Mouse (Mus musculus) adipocyte (in vitro differentiated cells): ENCODE results near the gene Stat5a.

Experiments used
- DNase-seq: peaks from one replicate; pipeline ENCODE4 v3.0.0-alpha.2; 2016; ENCODE audit warnings: low spot score

Stat5a gene

GRCm38 (mm10) chr11:100836923-100837702 is 22.0 kb upstream of the Stat5a start:
- DNase-seq: no peak

GRCm38 (mm10) chr11:100838894-100839293 is 20.3 kb upstream of the Stat5a start:
- no peak for DNase-seq

GRCm38 (mm10) chr11:100839523-100839922 is 19.6 kb upstream of the Stat5a start:
- DNase-seq: no peak

- DNase-seq: no peak
These were observed 18.3 kb upstream of the Stat5a start for GRCm38 (mm10) chr11:100840866-100841265.

- no peak for DNase-seq
These were observed 17.1 kb upstream of the Stat5a start for GRCm38 (mm10) chr11:100842025-100842424.

GRCm38 (mm10) chr11:100843070-100843669 is 16.0 kb upstream of the Stat5a start:
- DNase-seq: no peak

- DNase-seq: no peak
These were observed 15.0 kb upstream of the Stat5a start for GRCm38 (mm10) chr11:100844121-100844520.

GRCm38 (mm10) chr11:100845793-100846192 is 13.4 kb upstream of the Stat5a start:
- no peak for DNase-seq

- DNase-seq: no peak
These were observed 11.6 kb upstream of the Stat5a start for GRCm38 (mm10) chr11:100847572-100847971.

GRCm38 (mm10) chr11:100848080-100848479 is 11.1 kb upstream of the Stat5a start:
- no peak for DNase-seq

GRCm38 (mm10) chr11:100848789-100849379 is 10.3 kb upstream of the Stat5a start:
- no peak for DNase-seq

- DNase-seq: no peak
These were observed 9.6 kb upstream of the Stat5a start for GRCm38 (mm10) chr11:100849456-100850037.

- peak; percentile 57 for DNase-seq
These were observed 8.9 kb upstream of the Stat5a start, which contains the start of gene Stat5b for GRCm38 (mm10) chr11:100850038-100850777. Gene Stat5b, minus strand, starts transcription at chr11:100850724.

GRCm38 (mm10) chr11:100850778-100851528 is 8.2 kb upstream of the Stat5a start:
- DNase-seq: peak; percentile 76

- DNase-seq: no peak
These were observed 7.1 kb upstream of the Stat5a start for GRCm38 (mm10) chr11:100852088-100852487.

- DNase-seq: no peak
These were observed 6.1 kb upstream of the Stat5a start for GRCm38 (mm10) chr11:100853018-100853417.

- DNase-seq: no peak
These were observed 4.9 kb upstream of the Stat5a start for GRCm38 (mm10) chr11:100854268-100854667.

- DNase-seq: no peak
These were observed 4.0 kb upstream of the Stat5a start for GRCm38 (mm10) chr11:100855178-100855577.

- DNase-seq: peak; percentile 49
These were observed 1.2 kb upstream of the Stat5a start for GRCm38 (mm10) chr11:100857960-100858359.

GRCm38 (mm10) chr11:100859579-100860075 is 476 bp downstream of the Stat5a start:
- no peak for DNase-seq
